Mouse (Mus musculus) CH12.LX (cell line): ENCODE measurements at regions not wholly inside any gene's neighbourhood (a gene's known extent, or its start where the extent isn't known, plus 50 kb on each side); places are given as distances from the start of the nearest gene placed in this dataset.

ENCODE experiments used
- DNase-seq: peaks from one replicate; pipeline ENCODE4 v3.0.0-alpha.2; 2013; ENCODE audit errors: extremely low read depth
- H3K27ac ChIP-seq: 2 replicates; pipeline ENCODE4 v1.5.1; 2012; ENCODE audit warnings: low read depth, mild to moderate bottlenecking, control low read depth, moderate library complexity; ENCODE audit not compliant: insufficient read depth
- H3K27me3 ChIP-seq: replicated peaks from 2 replicates; pipeline ENCODE3; 2012; ENCODE audit warnings: inconsistent platforms
- H3K36me3 ChIP-seq, 2 experiments: replicated peaks in 1 of 2; 2 replicates each; pipeline versions ENCODE3 to v1.6.1; 2012; ENCODE audit warnings: inconsistent platforms in 1 of 2, low read length in 1 of 2, mild to moderate bottlenecking in 1 of 2, mixed read lengths in 1 of 2, moderate library complexity in 1 of 2; ENCODE audit not compliant: control insufficient read depth in 1 of 2, insufficient read depth in 1 of 2
- H3K4me1 ChIP-seq, 2 experiments: 2 replicates each; pipeline ENCODE4 v1.6.1; 2012; ENCODE audit warnings: inconsistent platforms in 1 of 2, moderate library complexity in 1 of 2; ENCODE audit not compliant: insufficient read depth in 2 of 2, control insufficient read depth in 1 of 2
- H3K4me2 ChIP-seq: 2 replicates; pipeline ENCODE4 v1.6.1; 2012; ENCODE audit warnings: low read depth, mild to moderate bottlenecking, control low read depth; ENCODE audit not compliant: poor library complexity, insufficient read depth, severe bottlenecking
- H3K4me3 ChIP-seq, 3 experiments: fragments of 150-350 bp in 1 of 3; sonication (generic) in 1 of 3; replicated peaks in 1 of 3; 2 replicates each; pipeline versions ENCODE3 to v1.5.1; 2011 to 2012; ENCODE audit warnings: low read depth in 2 of 3, low read length in 2 of 3, mild to moderate bottlenecking in 2 of 3, moderate library complexity in 2 of 3, control low read depth in 1 of 3, improper control_type of control experiment in 1 of 3, inconsistent platforms in 1 of 3, mixed read lengths in 1 of 3; ENCODE audit not compliant: poor library complexity in 1 of 3
- H3K79me2 ChIP-seq: replicated peaks from 2 replicates; pipeline ENCODE4 v1.6.1; 2012; ENCODE audit warnings: mild to moderate bottlenecking, moderate library complexity; ENCODE audit not compliant: control insufficient read depth, poor library complexity, insufficient read depth, severe bottlenecking; ENCODE audit errors: extremely low read depth
- H3K9ac ChIP-seq: 2 replicates; pipeline ENCODE4 v1.6.1; 2012; ENCODE audit warnings: low read depth, mild to moderate bottlenecking, control low read depth, moderate library complexity; ENCODE audit not compliant: insufficient read depth
- H3K9me3 ChIP-seq: replicated peaks from 2 replicates; pipeline ENCODE3; 2012; ENCODE audit warnings: low read length, inconsistent platforms, mixed read lengths
- CHD1 ChIP-seq: IDR thresholded peaks from 2 replicates; pipeline ENCODE4 v1.6.1; 2012; ENCODE audit warnings: low read depth, low read length, improper control_type of control experiment, inconsistent platforms
- CTCF ChIP-seq, 2 experiments: IDR thresholded peaks in 1 of 2; conservative IDR thresholded peaks in 1 of 2; 2 replicates each; pipeline ENCODE4 v1.5.1; 2011 to 2012; ENCODE audit warnings: low read depth in 2 of 2, low read length in 2 of 2, improper control_type of control experiment in 1 of 2, inconsistent platforms in 1 of 2, mild to moderate bottlenecking in 1 of 2, moderate library complexity in 1 of 2
- KAT2A ChIP-seq: IDR thresholded peaks from 2 replicates; pipeline ENCODE4 v1.6.1; 2012; ENCODE audit warnings: low read length, improper control_type of control experiment, inconsistent platforms; ENCODE audit not compliant: insufficient replicate concordance
- MAZ ChIP-seq: IDR thresholded peaks from 2 replicates; pipeline ENCODE4 v1.6.1; 2012; ENCODE audit warnings: low read depth, mild to moderate bottlenecking, inconsistent platforms, low read length, improper control_type of control experiment, moderate library complexity
- MEF2A ChIP-seq: IDR thresholded peaks from 2 replicates; pipeline ENCODE4 v1.6.1; 2014; ENCODE audit warnings: low read depth, mild to moderate bottlenecking, inconsistent platforms, low read length, improper control_type of control experiment, borderline replicate concordance
- MXI1 ChIP-seq: IDR thresholded peaks from 2 replicates; pipeline ENCODE4 v1.6.1; 2011; ENCODE audit warnings: mild to moderate bottlenecking, low read depth, low read length, improper control_type of control experiment
- POLR2A ChIP-seq: IDR thresholded peaks from 2 replicates; pipeline ENCODE4 v1.6.1; 2011; ENCODE audit warnings: low read depth, mild to moderate bottlenecking, improper control_type of control experiment, low read length
- RAD21 ChIP-seq: IDR thresholded peaks from 2 replicates; pipeline ENCODE4 v1.6.1; 2011; ENCODE audit warnings: low read depth, mild to moderate bottlenecking, low read length, improper control_type of control experiment, moderate library complexity
- SMC3 ChIP-seq: IDR thresholded peaks from 2 replicates; pipeline ENCODE4 v1.6.1; 2011; ENCODE audit warnings: low read depth, low read length, improper control_type of control experiment
- TCF12 ChIP-seq: IDR thresholded peaks from 2 replicates; pipeline ENCODE4 v1.6.1; 2014; ENCODE audit warnings: low read depth, mild to moderate bottlenecking, inconsistent platforms, low read length, improper control_type of control experiment
- dilution Hi-C: fragments of 300-500 bp; cut with MboI; formaldehyde crosslinking; loops from 2 replicates; pipeline ENCODE4 v1.14.3; 2020; ENCODE audit warnings: low sequenced_read_pairs; ENCODE audit not compliant: extremely low pct_unique_long_range_greater_than_20kb, extremely low pct_ligation_motif_present
- in situ Hi-C: fragments of 300-500 bp; cut with MboI; formaldehyde crosslinking; loops from 3 replicates; pipeline ENCODE4 v1.14.3; 2019; ENCODE audit warnings: low sequenced_read_pairs, low pct_ligation_motif_present, low pct_unique_long_range_greater_than_20kb, mixed read lengths

DNA sequence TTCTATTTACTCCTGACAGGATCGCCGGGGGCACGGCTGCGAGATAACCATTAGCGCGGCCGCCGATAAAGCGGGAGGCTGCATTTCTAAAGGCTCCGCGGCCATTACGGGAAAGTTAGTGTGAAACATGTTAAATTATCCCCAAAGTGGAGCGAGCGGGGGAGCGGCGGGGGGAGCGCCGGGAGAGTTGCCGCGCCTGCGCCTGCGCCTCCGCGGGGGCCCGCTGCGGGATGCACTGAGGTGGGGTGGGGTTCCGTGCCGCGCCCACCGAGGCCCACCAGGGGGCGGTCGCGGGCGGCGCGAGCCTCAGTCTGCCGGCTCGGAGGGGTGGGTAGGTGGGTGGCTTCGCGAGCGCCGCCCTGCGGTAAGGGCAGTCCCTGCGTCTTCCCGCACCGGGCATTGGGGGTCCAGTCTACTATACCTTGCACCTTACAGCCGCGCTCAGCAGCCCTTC, 71.8 kb upstream of the Pax2 start:
- Histone ChIP-seq H3K36me3 (no peaks in the 10 kb centered on the region), H3K9ac (no peak overlapping the region), H3K27ac (no peak overlapping the region), H3K27me3 (peaks cover 52% of the 10 kb centered on the region), H3K4me1 (0 out of 4 replicates have a peak, but pooled peaks cover 0 to 5% of the 10 kb centered on the region in 2 experiments), H3K4me2 (no peak overlapping the region), H3K9me3 (no peaks in the 10 kb centered on the region), H3K4me3 (no peak overlapping the region), H3K79me2 (no peaks in the 10 kb centered on the region)
- dilution Hi-C loops (no loop called here), in situ Hi-C loops (no loop called here)
- no peak for DNase-seq
- TF ChIP-seq SMC3 (peak; percentile 39), MEF2A (no peak), KAT2A (no peak), CHD1 (no peak), CTCF (conservative IDR thresholded peaks at IDR 0.05 in 1 of 2, IDR thresholded peaks at IDR 0.05 in 1 of 2; ENCODE audit: low read depth in 2 of 2, low read length in 2 of 2) (peak in 1 of 2 experiments; percentile 56; a peak in 2 of 4 replicates), RAD21 (peak; percentile 12), TCF12 (no peak)

- H3K9me3 ChIP-seq = no peaks in the 10 kb centered on the region
- dilution Hi-C loops (no loop called here), in situ Hi-C loops (no loop called here)
- H3K36me3 ChIP-seq = no peaks in the 10 kb centered on the region
- peak overlapping the region; percentile 34; the same call in 1 of the 2 replicates for H3K4me2 ChIP-seq
- no peak overlapping the region for H3K4me3 ChIP-seq
- no peak overlapping the region for H3K9ac ChIP-seq
- H3K4me1 ChIP-seq = 0 out of 4 replicates have a peak, but pooled peaks cover 0 to 5% of the 10 kb centered on the region in 2 experiments
- H3K79me2 ChIP-seq = no peaks in the 10 kb centered on the region
- no peak for TF ChIP-seq POLR2A
- TF ChIP-seq MXI1 = no peak
- no peak for TF ChIP-seq MAZ
- TF ChIP-seq CTCF (conservative IDR thresholded peaks at IDR 0.05 in 1 of 2, IDR thresholded peaks at IDR 0.05 in 1 of 2; ENCODE audit: low read depth in 2 of 2, low read length in 2 of 2) = no peak
- peaks cover 52% of the 10 kb centered on the region for H3K27me3 ChIP-seq
- no peak overlapping the region for H3K27ac ChIP-seq
- DNase-seq = peak; percentile 24
These were observed 69.8 kb upstream of the Pax2 start for GRCm38 (mm10) chr19:44686061-44686460.

DNA sequence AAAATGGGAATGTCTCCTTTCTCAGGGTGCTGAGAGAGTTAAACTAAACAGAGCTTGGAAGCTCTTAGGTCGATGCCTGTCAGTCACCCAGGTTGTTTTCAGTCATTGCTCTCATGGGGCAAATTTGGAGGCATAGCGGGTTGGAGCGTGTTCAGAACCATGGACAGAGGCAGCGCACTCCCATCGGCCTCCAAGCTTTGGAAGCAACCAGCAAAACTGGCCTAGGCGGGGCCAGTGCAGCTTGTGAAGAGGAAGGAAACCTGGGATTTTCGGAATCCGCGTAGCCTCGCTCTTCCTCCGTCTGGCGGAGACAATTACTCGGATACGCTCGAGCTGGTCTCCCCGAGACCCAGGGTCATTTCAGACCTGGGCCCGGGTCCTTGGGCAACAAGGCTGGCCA, 63.4 kb upstream of the Pax2 start:
- Histone ChIP-seq H3K79me2 (no peaks in the 10 kb centered on the region), H3K27ac (no peak overlapping the region)

More for the DNA sequence above, 63.4 kb upstream of the Pax2 start:
- in situ Hi-C loops = no loop called here
- Histone ChIP-seq H3K9me3 (no peaks in the 10 kb centered on the region), H3K4me2 (no peak overlapping the region), H3K4me3 (no peak overlapping the region), H3K36me3 (no peaks in the 10 kb centered on the region), H3K4me1 (peaks cover 8 to 21% of the 10 kb centered on the region in 2 experiments; a peak in 3 of 4 replicates), H3K9ac (no peak overlapping the region), H3K27me3 (peaks cover 29% of the 10 kb centered on the region)
- DNase-seq = no peak
- dilution Hi-C loops = no loop called here
- no peak for TF ChIP-seq MAZ
